Mouse (Mus musculus): ENCODE data around the gene Spata46.
A peak's percentile ranks its signal among the peaks of the same experiment; 100 is the strongest.

Spata46 gene

GRCm38 (mm10) chr1:170308503-170308902 is at the start of gene Spata46:
Gene Spata46 (plus strand): TSS chr1:170308803.
- no peaks in the 10 kb centered on the region for H3K36me3 ChIP-seq (ENCODE audit: insufficient read depth, low read length)
- H3K9me3 ChIP-seq (ENCODE audit: low read length), result no peaks in the 10 kb centered on the region
- H3K4me1 ChIP-seq (replicated peaks; ENCODE audit: low read depth, low read length), result no peaks in the 10 kb centered on the region

GRCm38 (mm10) chr1:170270281-170270680 is 38.3 kb upstream of the Spata46 start:
- Histone ChIP-seq H3K4me1 (replicated peaks; ENCODE audit: low read depth, low read length) (no peaks in the 10 kb centered on the region), H3K27me3 (ENCODE audit: insufficient read depth, low read length) (no peaks in the 10 kb centered on the region), H3K9me3 (ENCODE audit: low read length) (no peaks in the 10 kb centered on the region), H3K4me3 (replicated peaks; ENCODE audit: low read length) (no peak overlapping the region), H3K36me3 (ENCODE audit: insufficient read depth, low read length) (no peaks in the 10 kb centered on the region)
- no peak for TF ChIP-seq CTCF (conservative IDR thresholded peaks at IDR 0.05; ENCODE audit: low read length)
- no peak for TF ChIP-seq NANOG (IDR thresholded peaks at IDR 0.05; ENCODE audit: borderline replicate concordance, low read length)
- TF ChIP-seq POU5F1 (IDR thresholded peaks at IDR 0.05; ENCODE audit: borderline replicate concordance, low read length), result no peak

More at GRCm38 (mm10) chr1:170308503-170308902, at the start of gene Spata46:
- TF ChIP-seq POU5F1 (IDR thresholded peaks at IDR 0.05; ENCODE audit: borderline replicate concordance, low read length) (no peak), NANOG (IDR thresholded peaks at IDR 0.05; ENCODE audit: borderline replicate concordance, low read length) (no peak), CTCF (conservative IDR thresholded peaks at IDR 0.05; ENCODE audit: low read length) (no peak)
- no peaks in the 10 kb centered on the region for H3K27me3 ChIP-seq (ENCODE audit: insufficient read depth, low read length)
- H3K4me3 ChIP-seq (replicated peaks; ENCODE audit: low read length), result no peak within 1 kb of the TSS

- no peaks in the 10 kb centered on the region for H3K4me1 ChIP-seq (replicated peaks; ENCODE audit: low read depth, low read length)
- H3K9me3 ChIP-seq (ENCODE audit: low read length), result no peaks in the 10 kb centered on the region
- no peak for TF ChIP-seq POU5F1 (IDR thresholded peaks at IDR 0.05; ENCODE audit: borderline replicate concordance, low read length)
- no peak for TF ChIP-seq NANOG (IDR thresholded peaks at IDR 0.05; ENCODE audit: borderline replicate concordance, low read length)
- TF ChIP-seq CTCF (conservative IDR thresholded peaks at IDR 0.05; ENCODE audit: low read length), result no peak
- no peaks in the 10 kb centered on the region for H3K27me3 ChIP-seq (ENCODE audit: insufficient read depth, low read length)
- no peaks in the 10 kb centered on the region for H3K36me3 ChIP-seq (ENCODE audit: insufficient read depth, low read length)
- no peak overlapping the region for H3K4me3 ChIP-seq (replicated peaks; ENCODE audit: low read length)
These were observed 37.9 kb upstream of the Spata46 start for GRCm38 (mm10) chr1:170270696-170271095.

- no peaks in the 10 kb centered on the region for H3K27me3 ChIP-seq (ENCODE audit: insufficient read depth, low read length)
- no peaks in the 10 kb centered on the region for H3K4me1 ChIP-seq (replicated peaks; ENCODE audit: low read depth, low read length)
- H3K9me3 ChIP-seq (ENCODE audit: low read length), result no peaks in the 10 kb centered on the region
- no peak for TF ChIP-seq CTCF (conservative IDR thresholded peaks at IDR 0.05; ENCODE audit: low read length)
- no peak overlapping the region for H3K4me3 ChIP-seq (replicated peaks; ENCODE audit: low read length)
- H3K36me3 ChIP-seq (ENCODE audit: insufficient read depth, low read length), result no peaks in the 10 kb centered on the region
These were observed 35.4 kb upstream of the Spata46 start for GRCm38 (mm10) chr1:170273252-170273651.

- TF ChIP-seq POU5F1 (IDR thresholded peaks at IDR 0.05; ENCODE audit: borderline replicate concordance, low read length) (no peak), CTCF (conservative IDR thresholded peaks at IDR 0.05; ENCODE audit: low read length) (no peak), NANOG (IDR thresholded peaks at IDR 0.05; ENCODE audit: borderline replicate concordance, low read length) (no peak)
- Histone ChIP-seq H3K27me3 (ENCODE audit: insufficient read depth, low read length) (no peaks in the 10 kb centered on the region), H3K36me3 (ENCODE audit: insufficient read depth, low read length) (no peaks in the 10 kb centered on the region), H3K4me3 (replicated peaks; ENCODE audit: low read length) (no peak within 1 kb of the TSS), H3K4me1 (replicated peaks; ENCODE audit: low read depth, low read length) (no peaks in the 10 kb centered on the region), H3K9me3 (ENCODE audit: low read length) (no peaks in the 10 kb centered on the region)
These were observed 31.6 kb upstream of the Spata46 start, which contains the start of gene Sh2d1b1 for GRCm38 (mm10) chr1:170277016-170277415. Gene Sh2d1b1 (plus strand): TSS chr1:170277320.

- Histone ChIP-seq H3K9me3 (ENCODE audit: low read length) (no peaks in the 10 kb centered on the region), H3K36me3 (ENCODE audit: insufficient read depth, low read length) (no peaks in the 10 kb centered on the region), H3K4me3 (replicated peaks; ENCODE audit: low read length) (no peak overlapping the region), H3K4me1 (replicated peaks; ENCODE audit: low read depth, low read length) (no peaks in the 10 kb centered on the region), H3K27me3 (ENCODE audit: insufficient read depth, low read length) (no peaks in the 10 kb centered on the region)
- no peak for TF ChIP-seq POU5F1 (IDR thresholded peaks at IDR 0.05; ENCODE audit: borderline replicate concordance, low read length)
- TF ChIP-seq CTCF (conservative IDR thresholded peaks at IDR 0.05; ENCODE audit: low read length), result no peak
- TF ChIP-seq NANOG (IDR thresholded peaks at IDR 0.05; ENCODE audit: borderline replicate concordance, low read length), result no peak
These were observed 26.0 kb upstream of the Spata46 start for GRCm38 (mm10) chr1:170282415-170283129.

- no peaks in the 10 kb centered on the region for H3K4me1 ChIP-seq (replicated peaks; ENCODE audit: low read depth, low read length)
- no peak overlapping the region for H3K4me3 ChIP-seq (replicated peaks; ENCODE audit: low read length)
- TF ChIP-seq POU5F1 (IDR thresholded peaks at IDR 0.05; ENCODE audit: borderline replicate concordance, low read length) (no peak), CTCF (conservative IDR thresholded peaks at IDR 0.05; ENCODE audit: low read length) (peak; percentile 35)
These were observed 16.2 kb upstream of the Spata46 start for GRCm38 (mm10) chr1:170292239-170292951.

GRCm38 (mm10) chr1:170293257-170293656 is 15.3 kb upstream of the Spata46 start:
- H3K4me1 ChIP-seq (replicated peaks; ENCODE audit: low read depth, low read length), result no peaks in the 10 kb centered on the region
- no peaks in the 10 kb centered on the region for H3K27me3 ChIP-seq (ENCODE audit: insufficient read depth, low read length)
- H3K9me3 ChIP-seq (ENCODE audit: low read length), result no peaks in the 10 kb centered on the region; the same call in 1 of the 2 replicates
- TF ChIP-seq POU5F1 (IDR thresholded peaks at IDR 0.05; ENCODE audit: borderline replicate concordance, low read length), result no peak
- no peak for TF ChIP-seq NANOG (IDR thresholded peaks at IDR 0.05; ENCODE audit: borderline replicate concordance, low read length)
- TF ChIP-seq CTCF (conservative IDR thresholded peaks at IDR 0.05; ENCODE audit: low read length), result no peak
- H3K36me3 ChIP-seq (ENCODE audit: insufficient read depth, low read length), result no peaks in the 10 kb centered on the region
- no peak overlapping the region for H3K4me3 ChIP-seq (replicated peaks; ENCODE audit: low read length)

More at GRCm38 (mm10) chr1:170292239-170292951, 16.2 kb upstream of the Spata46 start:
- Histone ChIP-seq H3K27me3 (ENCODE audit: insufficient read depth, low read length) (no peaks in the 10 kb centered on the region), H3K36me3 (ENCODE audit: insufficient read depth, low read length) (no peaks in the 10 kb centered on the region), H3K9me3 (ENCODE audit: low read length) (no peaks in the 10 kb centered on the region; the same call in 1 of the 2 replicates)
